Mouse (Mus musculus): ENCODE data around the gene Fam43b.

- TF ChIP-seq CTCF (IDR thresholded peaks at IDR 0.05; ENCODE audit: low read depth) (no peak), EP300 (optimal IDR thresholded peaks at IDR 0.05) (no peak)
Observed at GRCm38 (mm10) chr4:138417882-138418281, 21.6 kb upstream of the Fam43b start.
